Mouse (Mus musculus) heart, adult 18-20 months (tissue): ENCODE results near the gene Map3k1. TPM values are rescaled to one million over a fixed set of nuclear protein-coding genes. Genes with fewer than 3 reads are reported as not detected.

Source experiments
- DNase-seq, 2 experiments: peaks; one replicate each; pipeline ENCODE4 v3.0.0; 2021 to 2022; ENCODE audit warnings: mixed read lengths in 1 of 2
- total RNA-seq, 2 experiments: library from RNA; stranded (reverse); gene quantifications; 2 replicates each; pipeline ENCODE4 v1.2.3; 2021

Gene Map3k1
- total RNA-seq, 2 experiments from 2014 or later = 17.0 to 19.6 TPM

DNA sequence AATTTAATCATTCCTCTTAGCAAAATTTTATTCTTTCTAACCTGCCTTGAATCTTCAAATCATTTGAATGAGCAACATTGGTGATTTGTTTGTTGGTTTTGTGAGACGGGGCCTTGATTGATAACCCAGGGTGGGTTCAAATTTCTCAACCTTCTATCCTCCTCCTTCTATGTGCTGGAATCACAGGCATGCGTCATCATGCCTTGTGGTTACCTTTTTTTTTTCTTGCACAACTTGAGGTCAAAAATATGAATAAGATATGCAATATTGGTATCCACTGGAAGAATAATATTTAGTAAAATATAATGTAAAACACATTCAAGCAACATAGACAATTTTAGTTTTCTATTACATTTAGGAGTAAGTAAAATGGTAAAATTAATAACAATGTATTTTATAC lies 3.9 kb upstream of the Map3k1 start:
- DNase-seq = no peak

DNA sequence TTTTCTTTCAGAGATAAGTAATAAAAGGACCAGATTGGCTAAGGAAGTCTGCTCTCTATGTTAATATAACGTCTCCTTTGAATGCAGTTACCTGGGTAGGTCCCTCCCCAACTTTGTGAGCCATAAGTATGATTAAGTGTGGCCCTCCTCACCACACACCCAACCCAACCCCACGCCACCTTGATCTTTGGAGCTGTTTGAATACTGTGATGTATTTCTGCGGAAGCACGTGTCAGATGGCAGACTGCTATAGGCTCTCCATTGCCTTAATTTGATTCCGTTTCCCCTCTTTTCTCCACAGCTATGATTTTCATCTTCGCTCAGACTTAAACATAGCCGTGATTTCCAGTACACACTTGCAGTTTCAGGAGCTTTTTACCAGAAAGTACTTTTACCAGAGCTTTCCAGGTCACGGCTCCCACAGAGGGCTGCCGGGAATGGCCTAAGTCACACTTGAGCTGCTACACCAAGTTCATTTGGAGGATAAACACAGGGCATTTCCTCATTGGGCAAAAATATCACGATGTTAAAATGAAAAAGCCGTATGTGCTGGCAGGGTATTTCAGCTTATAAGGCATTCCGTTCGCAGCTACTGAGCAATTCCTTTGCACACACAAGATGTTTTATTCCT lies 2.3 kb upstream of the Map3k1 start:
- no peak for DNase-seq

DNA sequence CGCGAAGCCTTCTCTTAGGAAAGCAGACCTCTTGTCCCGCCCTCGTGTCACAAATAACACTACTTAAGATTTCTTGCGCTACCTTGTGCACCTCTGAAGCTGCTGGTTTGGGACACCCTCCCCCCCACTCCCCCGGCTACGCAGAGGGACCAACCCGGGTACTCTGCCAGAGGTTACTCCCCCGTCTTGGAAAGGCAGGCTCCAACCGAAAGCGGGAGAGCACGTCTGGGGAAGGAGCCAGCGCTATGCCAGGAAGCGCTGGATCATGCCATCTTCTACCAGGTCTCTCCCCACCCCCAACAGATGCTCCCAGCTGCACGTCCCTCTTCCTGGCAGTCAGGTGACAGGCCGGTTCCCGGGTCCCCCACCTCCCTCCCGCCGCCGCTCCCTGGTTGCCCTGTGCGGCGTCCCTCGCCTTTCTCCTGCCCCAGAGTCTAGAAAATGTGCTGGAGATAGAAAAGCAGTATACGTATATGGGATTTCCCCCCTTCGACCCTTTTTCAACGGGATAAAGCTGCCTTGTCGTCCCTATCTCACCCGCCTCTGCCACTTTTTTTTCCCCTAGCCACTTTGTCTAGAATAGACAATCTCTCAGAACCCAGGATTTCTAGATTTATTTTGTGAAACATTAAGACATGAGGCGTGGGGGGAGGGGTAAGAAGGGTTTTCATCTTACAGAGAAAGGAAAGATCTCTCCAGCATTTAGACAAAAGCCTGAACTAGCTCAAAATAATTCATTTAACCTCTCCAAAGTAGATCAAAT lies 854 bp upstream of the Map3k1 start:
- DNase-seq = peak; percentile 69 to 72

DNA sequence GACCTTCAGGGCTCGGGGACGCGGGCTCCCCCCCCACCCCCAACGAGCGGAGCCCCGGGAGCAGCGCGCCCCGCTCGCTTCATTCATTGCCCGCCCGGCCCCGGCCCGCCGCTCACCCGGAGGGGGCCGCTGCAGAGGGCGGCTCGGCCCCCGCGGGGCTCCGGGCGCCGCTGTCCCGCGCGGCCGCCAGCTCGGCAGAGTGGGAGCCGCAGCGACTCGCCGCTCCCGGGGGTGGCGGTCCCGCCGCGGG lies 481 bp downstream of the Map3k1 start:
- DNase-seq = no peak

DNA sequence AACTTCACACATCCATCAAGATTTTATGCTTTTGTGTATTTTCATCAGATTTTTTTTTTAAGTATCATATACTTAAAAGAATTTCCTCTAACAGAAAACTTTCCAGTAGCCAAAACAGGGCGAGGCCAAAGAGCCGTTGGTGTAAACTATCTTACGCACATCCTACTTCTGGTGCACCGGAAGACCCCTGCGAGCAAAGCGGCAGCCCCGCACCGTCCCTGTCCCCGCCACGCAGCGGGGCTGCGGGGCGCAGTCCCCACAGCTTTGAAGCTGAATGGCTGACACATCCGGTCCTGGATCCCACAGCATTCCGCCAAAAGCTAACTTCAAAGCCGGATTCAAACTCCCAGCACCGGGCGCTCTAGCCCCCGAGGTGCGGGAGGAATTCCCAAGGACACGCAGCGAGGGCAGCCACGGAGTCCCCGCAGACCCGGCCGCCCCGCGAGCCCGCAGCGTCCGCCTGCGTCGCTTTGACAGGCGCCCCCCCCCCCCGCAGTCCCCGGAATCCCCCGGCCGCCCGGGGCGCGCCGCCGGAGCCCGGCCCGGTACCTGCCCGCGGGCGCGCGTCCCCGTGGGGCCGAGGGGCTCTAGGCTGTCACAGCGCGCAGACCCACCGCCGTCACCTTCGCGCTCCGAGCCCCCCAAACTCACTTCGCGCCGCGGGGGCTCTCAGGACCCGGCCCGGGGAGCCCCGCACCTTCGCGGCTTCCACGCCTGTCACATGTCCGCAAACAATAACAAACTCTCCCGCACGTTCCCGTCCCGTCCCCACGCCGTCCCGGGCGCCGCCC lies 1.0 kb downstream of the Map3k1 start:
- DNase-seq = peak in 1 of 2 experiments; percentile 71

DNA sequence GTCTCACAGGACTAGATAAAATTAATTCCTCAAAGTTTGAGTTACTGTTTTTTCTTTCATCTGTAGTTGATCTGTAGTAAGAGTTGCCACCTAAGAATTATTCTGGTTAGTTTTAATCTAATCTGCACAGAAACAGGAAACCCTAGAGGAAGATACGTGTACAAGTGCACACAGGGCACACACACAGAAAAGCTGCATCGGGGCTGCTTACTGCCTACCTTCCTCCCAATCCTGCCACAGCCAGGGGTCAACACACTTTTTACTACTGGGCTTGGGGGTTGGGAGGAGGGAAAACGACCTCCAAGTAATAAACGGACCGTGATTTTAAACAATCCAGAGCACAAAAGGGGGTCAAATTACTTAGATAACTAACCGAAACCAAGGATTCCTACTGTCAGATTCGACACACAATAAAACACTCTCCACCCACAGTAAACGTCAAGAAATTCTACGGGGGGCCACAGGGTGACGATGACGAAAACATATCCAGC lies 1.6 kb downstream of the Map3k1 start:
- DNase-seq = peak in 1 of 2 experiments; percentile 65

DNA sequence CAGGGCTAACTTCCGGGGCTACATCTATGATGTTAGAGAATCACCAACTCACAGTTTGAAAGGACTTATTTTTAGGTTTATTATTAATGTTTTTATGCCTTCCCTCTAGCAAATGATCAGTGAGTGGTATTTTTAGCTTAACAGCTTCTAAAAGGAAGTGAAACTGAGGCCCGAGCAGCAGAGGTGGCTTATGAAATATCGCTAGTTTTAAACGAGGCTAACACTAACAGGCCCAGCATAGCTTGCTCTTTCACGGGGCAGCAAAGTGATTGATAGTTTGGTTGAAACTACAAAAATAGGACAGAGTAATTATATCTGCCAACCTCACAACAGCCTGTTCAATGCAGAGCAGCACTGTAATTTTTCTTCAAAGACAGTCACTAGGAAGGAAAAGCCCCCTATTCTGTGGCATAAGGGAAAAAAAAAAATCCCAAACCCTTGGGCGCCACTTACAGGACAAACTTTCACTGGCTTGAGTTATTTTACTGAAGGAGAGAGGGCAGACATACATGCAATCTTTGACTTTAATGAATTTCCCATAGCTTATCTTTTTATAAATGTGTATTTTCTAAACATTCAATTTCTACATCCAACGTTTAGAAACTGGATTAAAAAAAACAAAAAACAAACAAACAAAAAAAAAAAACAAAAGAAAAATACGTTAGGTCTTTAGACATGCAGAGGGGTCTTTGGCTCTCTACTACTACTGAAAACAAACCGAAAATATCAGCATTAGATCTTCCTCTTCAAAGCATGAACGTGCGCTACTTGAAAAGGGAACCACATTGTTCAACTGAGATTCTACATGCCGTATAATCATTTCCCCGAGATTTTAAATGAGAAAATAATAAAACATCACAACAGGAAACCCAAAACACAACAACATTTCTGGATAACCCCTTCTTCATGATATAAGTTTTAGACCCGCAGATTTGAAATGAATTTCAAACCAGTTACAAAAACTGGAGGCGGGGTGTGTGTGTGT lies 2.8 kb downstream of the Map3k1 start:
- peak in 1 of 2 experiments; percentile 44 for DNase-seq

DNA sequence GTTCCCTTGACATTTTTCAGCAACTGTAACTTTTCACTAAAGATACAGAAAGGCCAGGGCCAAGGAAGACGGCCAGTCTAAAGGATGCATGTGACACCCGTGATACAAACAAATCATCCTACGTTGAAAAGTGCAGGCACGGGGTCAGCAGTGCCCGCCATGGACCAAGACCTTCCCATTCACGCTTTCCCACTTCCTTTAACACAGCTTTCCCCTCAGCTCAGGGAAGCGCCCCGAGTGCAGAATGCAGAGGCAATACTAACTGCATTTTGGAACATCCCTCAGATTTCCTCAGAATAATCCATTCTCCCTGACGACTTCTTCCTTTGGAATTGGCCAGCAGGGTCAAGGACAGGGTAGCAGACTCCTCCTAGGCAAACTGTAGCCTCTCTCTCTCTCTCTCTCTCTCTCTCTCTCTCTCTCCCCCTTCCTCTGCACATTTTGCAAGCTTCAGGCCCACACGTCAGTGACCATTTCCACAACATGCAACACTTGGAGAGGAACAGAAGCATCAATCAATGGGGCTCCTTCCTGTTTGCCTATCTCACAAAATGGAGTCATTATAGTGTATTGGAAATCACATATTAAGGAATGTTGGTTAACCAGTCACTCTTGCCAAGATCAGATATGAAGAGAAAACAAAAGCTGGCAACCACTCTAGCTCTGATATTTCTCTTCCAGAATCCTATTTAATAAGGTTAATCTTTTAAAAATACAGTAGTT lies 3.7 kb downstream of the Map3k1 start:
- DNase-seq = peak in 1 of 2 experiments; percentile 29

DNA sequence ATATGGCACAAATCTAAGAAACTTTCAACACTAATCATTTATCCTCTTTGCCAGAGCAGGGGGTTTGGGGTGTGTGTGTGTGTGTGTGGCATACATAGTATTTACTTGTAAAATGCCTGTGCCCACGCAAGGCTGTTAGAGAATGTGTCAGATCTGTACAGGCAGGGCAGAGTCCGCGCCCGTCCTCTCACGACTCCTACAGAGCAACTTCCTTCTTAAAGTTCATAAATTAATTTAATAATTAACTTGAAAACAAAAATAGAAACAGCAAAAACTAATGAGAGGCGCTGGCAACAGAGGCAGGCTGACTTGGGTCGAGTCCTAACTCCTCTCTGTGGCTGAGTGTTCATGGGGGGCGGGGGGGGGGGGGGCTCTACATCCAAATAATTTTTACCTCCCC lies 4.6 kb downstream of the Map3k1 start:
- DNase-seq = peak in 1 of 2 experiments; percentile 17

DNA sequence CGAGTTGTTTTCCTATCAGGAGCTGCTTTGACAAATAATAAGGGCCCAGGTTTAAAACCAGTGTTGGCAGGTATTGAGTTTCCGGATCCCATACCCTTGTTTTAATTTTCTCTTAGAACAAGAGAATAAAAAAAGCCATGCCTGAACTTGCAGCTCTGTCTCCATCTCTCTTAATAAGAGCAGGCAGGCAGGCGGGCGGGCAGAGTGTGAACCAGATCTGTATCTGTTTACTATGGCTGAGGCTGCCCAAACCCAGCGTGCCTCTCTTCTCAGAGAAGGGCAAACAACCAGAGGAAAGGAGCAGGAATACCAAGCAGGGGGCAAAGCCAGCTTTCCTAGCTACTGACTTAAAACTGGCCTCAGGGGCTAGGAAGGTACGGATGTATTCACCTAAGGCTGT lies 5.3 kb downstream of the Map3k1 start:
- DNase-seq = peak in 1 of 2 experiments; percentile 5

DNA sequence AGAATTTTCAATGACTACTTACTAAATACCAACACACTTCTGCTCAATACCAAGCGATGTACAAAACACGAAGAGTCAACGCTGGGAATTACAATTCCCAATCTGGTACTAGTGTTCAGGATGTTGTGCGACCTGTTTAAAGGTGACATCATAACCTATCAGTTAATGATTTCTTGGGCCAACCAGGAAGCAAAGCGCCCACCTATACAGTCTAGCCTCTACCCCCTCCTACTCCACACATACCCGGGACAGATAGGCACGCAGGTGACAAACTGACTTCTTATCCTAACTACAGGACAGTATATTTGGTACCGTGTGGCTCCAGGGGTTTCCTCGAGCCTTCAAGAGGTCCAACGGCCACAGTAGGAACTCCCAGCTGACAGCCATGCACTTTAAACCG lies 5.9 kb downstream of the Map3k1 start:
- peak in 1 of 2 experiments; percentile 3 for DNase-seq

DNA sequence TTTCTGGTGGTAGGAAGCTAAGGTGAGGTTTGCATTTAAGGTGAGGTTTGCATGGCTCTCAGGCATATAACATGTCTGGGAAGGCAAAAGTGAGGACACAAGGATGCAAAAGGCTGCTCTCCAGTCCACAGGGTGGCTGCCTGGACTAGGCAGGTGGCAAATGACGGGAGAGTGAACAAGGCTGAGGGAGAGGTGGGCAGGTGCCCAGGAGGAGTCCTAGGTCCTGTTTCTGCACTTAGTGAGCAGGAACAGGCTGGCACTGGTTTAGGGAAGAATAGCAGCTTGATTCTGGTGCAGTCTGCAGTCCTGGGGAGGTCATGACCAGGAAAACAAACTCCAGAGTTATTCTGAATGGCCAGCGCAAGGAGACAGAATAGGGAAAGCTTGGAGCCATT lies 6.5 kb downstream of the Map3k1 start:
- DNase-seq = peak in 1 of 2 experiments; percentile 19

DNA sequence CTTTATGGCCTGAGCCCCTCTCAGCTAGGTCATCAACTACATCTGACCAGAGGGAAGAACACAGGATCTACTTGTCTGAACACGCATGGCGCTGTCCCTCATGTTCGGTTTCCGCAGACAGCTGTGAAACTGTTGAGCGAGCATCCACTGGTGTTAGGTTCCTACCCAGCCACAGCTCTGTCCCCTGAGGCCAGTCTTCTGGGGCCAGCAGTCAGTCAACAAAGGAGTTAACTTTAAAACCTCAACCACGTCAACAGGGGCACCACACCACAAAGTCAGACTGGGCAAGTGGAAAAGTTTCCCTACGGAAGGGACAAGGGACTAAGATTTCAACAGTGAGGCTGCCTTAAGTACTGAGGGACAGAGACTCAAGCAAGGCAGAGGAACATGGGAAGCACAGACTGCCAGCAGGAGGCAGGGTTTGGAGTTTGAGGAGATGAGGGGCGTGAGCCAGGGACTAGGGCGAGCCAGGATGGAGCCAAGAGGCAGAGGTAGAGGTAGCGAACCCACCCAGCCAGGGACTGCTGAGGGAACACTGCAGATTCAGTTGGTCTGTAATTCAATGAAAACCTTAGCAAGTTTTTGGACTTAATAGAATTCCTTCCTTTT lies 7.0 kb downstream of the Map3k1 start:
- peak in 1 of 2 experiments; percentile 38 for DNase-seq

DNA sequence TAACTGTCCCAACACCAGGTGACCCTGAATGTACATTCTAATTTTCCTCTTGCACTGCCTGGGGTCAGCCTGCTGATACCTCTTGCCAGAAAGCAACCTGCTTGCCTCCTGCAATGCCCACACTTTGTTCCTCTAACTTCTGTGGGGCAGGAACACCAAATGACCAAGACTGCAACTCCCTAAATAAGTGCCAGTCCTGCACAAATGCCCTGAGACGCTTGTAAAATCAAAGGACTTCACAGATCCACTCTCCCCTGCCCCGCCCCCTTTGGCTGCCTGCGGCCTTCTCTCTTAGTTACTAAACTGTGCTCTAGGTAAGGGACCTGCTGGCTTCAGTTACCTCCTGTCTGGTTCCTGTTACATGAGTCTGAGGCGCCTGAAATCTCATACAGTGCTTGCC lies 7.9 kb downstream of the Map3k1 start:
- DNase-seq = peak in 1 of 2 experiments; percentile 31

DNA sequence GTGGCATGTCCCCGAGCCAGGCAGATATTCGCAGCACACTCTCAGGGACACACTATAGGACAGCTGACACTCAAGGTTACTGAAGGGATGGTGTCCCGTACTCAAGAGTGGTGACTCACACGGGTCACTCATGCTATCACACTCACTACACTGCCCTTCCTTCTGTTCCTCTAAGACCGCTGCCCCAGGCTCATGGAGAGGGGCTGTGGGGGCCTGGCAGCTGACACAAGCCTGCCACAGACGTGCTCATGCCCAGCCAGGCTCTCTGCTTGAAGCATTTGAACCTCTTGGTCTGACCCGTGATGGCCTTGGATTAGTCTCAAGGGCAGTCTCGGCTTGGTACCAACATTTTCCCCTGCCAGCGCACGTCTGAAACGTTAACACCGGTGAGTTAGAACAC lies 10.7 kb downstream of the Map3k1 start:
- DNase-seq = peak; percentile 54 to 62

DNA sequence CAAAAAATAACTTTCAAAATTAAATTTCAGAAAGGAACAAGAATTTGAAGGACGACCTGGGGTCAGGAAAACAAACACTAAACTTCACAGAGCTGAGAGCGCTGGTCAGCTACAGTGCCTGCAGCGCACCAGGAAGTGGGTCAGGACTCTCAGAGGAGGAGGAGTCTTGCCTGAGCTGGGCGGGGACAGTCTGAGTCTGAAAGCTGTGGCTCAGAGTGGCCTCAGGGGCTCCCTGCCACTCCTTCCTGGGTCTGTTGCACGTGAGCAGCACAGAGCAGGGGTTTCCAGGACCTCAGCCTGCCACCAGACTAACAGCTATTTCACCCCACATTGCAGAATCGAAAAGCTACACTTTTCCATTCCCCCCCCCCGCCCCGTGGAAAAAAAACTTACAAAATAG lies 11.8 kb downstream of the Map3k1 start:
- peak; percentile 88 to 89 for DNase-seq

DNA sequence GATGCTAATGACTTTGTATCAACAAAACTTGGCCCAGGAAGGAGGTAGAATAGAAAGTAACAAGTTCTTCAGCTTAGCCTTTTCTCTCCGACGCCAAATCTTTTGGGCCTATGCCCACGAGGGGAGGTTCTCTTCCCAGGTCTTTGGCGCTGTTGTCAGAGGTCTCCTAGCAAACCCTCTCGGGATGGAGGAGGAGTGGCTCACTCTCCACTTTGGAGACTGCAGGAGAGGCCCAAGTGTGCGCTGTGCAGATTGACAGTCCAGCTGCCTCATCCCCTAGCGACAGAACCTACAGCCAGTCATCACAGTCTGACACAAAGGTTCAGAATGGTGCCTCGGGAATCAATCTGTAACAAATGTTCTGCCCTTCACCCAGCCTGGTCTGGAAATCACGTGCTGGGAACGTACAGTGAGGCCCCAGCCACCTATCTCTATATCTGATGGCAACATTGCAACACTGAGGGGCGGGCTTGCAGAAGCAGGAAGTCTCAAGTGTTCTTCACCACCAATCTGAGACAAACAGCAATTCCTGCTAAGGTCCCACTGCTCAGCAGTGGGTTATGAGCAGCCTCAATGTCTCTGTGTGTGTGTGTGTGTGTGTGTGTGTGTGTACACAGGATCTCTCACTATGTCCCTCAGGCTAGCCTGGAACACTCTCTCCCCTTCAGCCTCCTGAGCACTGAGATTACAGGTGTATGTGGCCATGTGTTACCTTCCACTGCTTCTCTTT lies 12.4 kb downstream of the Map3k1 start:
- peak; percentile 66 to 69 for DNase-seq

DNA sequence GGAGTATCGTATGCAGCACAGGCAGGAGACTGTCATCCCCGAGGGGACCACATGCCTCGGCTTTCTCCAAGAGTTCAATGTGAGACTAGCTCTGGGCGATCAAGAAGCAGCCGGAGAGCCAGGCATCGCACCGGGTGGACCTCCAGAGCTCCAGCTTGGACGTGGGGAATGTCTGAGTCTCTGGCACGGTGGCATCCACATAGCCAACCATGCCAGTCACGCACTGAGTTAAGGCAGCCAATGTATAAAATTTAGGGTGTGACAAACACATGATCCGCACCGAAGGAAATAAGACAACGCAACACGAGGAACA lies 15.9 kb downstream of the Map3k1 start:
- no peak for DNase-seq

DNA sequence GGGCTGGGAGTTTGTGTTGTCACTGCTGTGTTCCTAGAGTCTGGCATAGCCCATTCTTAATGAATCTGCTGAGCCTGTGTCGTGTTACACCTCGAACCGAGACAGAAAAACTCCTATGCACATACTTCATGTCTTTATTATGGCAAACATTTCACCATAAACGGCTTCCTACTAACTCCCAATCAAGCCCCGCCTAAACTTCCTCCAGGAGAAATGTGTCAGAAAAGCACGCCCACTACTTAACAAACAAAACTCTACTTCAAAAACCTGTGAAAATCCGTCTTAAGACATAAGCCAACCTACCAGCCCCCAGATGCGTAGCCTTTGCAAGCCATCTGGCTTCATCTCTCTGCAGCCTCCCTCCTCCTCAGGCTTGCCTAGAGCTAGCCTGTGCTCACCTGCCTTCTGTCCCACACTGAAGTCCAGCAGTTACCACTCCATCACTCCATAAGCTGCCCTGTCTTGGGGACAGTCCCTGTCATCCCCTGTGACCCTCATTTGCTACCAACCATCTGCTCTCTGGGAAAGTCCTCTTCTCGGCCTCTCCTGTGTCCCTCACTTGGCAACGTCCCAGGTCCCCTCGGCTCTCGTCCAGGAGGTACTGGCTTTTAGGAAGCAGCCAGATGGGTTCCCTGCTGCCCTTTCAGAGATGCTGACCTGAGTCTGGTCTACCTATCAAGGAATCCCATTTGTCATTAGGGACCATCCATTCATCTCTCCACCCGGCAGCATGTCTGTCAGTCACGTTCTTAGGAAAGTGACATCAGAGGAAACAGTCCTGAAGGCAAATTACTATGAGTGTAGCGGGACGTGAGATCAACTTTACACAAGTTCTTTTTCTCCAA lies 16.4 kb downstream of the Map3k1 start:
- peak; percentile 63 to 77 for DNase-seq
